In genomic region chr11:60540002-60540610, GRCm38 (mm10) we compare ENCODE assay signal across 8 mouse cellular contexts. TPM values are rescaled to one million over a fixed set of nuclear protein-coding genes. Genes with fewer than 3 reads are reported as not detected.
A peak's percentile ranks its signal among the peaks of the same experiment; 100 is the strongest.
DNase-seq lines count a peak whose midpoint lies in the region; ATAC-seq lines count a peak whose summit lies in the region.

No protein-coding gene starts in this region.

- DNase-seq in right cerebral cortex, postnatal 10 days (ENCODE audit: low spot score in 2 of 2), result peak; percentile 25 to 41
- DNase-seq in right cerebral cortex, postnatal 4 days, result no peak
- DNase-seq in embryonic facial prominence, embryonic 14.5 days (ENCODE audit: low spot score), result no peak
- DNase-seq in heart, postnatal 4 days, result peak; percentile 33
- DNase-seq in layer of hippocampus, adult 9-10 months (ENCODE audit: low spot score), result peak; percentile 27
- no peak for DNase-seq in T-cell, adult 2 months (ENCODE audit: low spot score)
- no peak for DNase-seq in thymus, postnatal 0 days (ENCODE audit: low spot score)

- peaks cover 35% of the 10 kb centered on the region for H3K4me1 ChIP-seq in embryonic facial prominence, embryonic 14.5 days (ENCODE audit: control insufficient read depth, insufficient read depth, low read length)

- H3K27ac ChIP-seq in embryonic facial prominence, embryonic 14.5 days (replicated peaks; ENCODE audit: low read depth, low read length), result peak overlapping the region; percentile 46; the same call in 1 of the 2 replicates
- H3K27ac ChIP-seq in macrophage, result peak overlapping the region; percentile 68

- peak overlapping the region; percentile 60 for H3K9ac ChIP-seq in embryonic facial prominence, embryonic 14.5 days (ENCODE audit: low read depth, low read length)

- H3K4me2 ChIP-seq in embryonic facial prominence, embryonic 14.5 days (ENCODE audit: low read depth, low read length), result peak overlapping the region; percentile 98

- WGBS in embryonic facial prominence, embryonic 14.5 days, result 4% methylated on average over 4 of the region's 4 CpGs
- 22% methylated on average over 4 of the region's 4 CpGs for WGBS in macrophage (ENCODE audit: missing documents)

- no peaks in the 10 kb centered on the region for H3K9me3 ChIP-seq in embryonic facial prominence, embryonic 14.5 days (ENCODE audit: control insufficient read depth, low read length)

- H3K4me3 ChIP-seq in embryonic facial prominence, embryonic 14.5 days (ENCODE audit: low read depth, low read length), result peak overlapping the region; percentile 96
- peak overlapping the region; percentile 79 for H3K4me3 ChIP-seq in macrophage (ENCODE audit: inconsistent target)

- peaks cover 72% of the 10 kb centered on the region for H3K79me2 ChIP-seq in macrophage (ENCODE audit: inconsistent target)

- peaks cover 27% of the 10 kb centered on the region for H3K36me3 ChIP-seq in embryonic facial prominence, embryonic 14.5 days (ENCODE audit: control insufficient read depth, insufficient read depth, low read length)
- no peaks in the 10 kb centered on the region for H3K36me3 ChIP-seq in macrophage (ENCODE audit: inconsistent target)

- ATAC-seq in embryonic facial prominence, embryonic 14.5 days (ENCODE audit: low read depth), result no peak

- H3K27me3 ChIP-seq in embryonic facial prominence, embryonic 14.5 days (replicated peaks; ENCODE audit: control insufficient read depth, insufficient read depth, low read length), result no peaks in the 10 kb centered on the region

RNA-seq across cellular contexts. Expression of gene Alkbh5, which starts 3.9 kb away (rescaled TPM):
- 29.3 and 30.1 TPM in 2 replicates for polyA plus RNA-seq in embryonic facial prominence, embryonic 14.5 days (2014; fragmentation: Nextera tagmentation; extraction: Ambion mirVana)
- 10 to 100 TPM; 69.1 to 71.9 TPM for total RNA-seq in heart, postnatal 4 days (2021)
- total RNA-seq in macrophage (2018; cell fraction: chromatin; rRNA removed), result 100 to 1,000 TPM in 1 of 26 experiments, 10 to 100 TPM in 25; 12.3 to 142 (median 23.8) TPM
- 100 to 1,000 TPM in 3 of 26 experiments, 10 to 100 TPM in 23; 55.5 to 122 (median 75.3) TPM for total RNA-seq in macrophage (2018; cell fraction: cytosol; rRNA removed)
- total RNA-seq in macrophage (2018; cell fraction: nucleus; rRNA removed), result 100 to 1,000 TPM in 3 of 26 experiments, 10 to 100 TPM in 23; 24.2 to 125 (median 59.2) TPM
- 27.1 to 35.4 TPM (median 28.4 TPM) in 3 replicates for polyA plus RNA-seq in macrophage (2018)
- polyA plus RNA-seq in thymus, postnatal 0 days (2015; fragmentation: Nextera tagmentation; extraction: Ambion mirVana), result 31.8 and 41.4 TPM in 2 replicates

Comparison
In these comparisons a context has a peak if more than half of its experiments do, and no peak if none do; other contexts are left out.
1. DNase-seq: peak in right cerebral cortex, postnatal 10 days (2 of 2), heart, postnatal 4 days (single experiment) and layer of hippocampus, adult 9-10 months (single experiment); none in right cerebral cortex, postnatal 4 days (single experiment), embryonic facial prominence, embryonic 14.5 days (single experiment), T-cell, adult 2 months (single experiment) and thymus, postnatal 0 days (single experiment).